Mouse (Mus musculus): Measurements from ENCODE around the gene Exoc4.

- no peak for TF ChIP-seq POLR2A (IDR thresholded peaks at IDR 0.05; ENCODE audit: borderline replicate concordance, insufficient read depth, low read length)
- TF ChIP-seq CTCF (IDR thresholded peaks at IDR 0.05; ENCODE audit: borderline replicate concordance, insufficient read depth, low read depth, low read length) = no peak
These were observed 467.5 kb downstream of the Exoc4 start for GRCm38 (mm10) chr6:33716254-33716965.
